Mouse (Mus musculus): ENCODE data around the gene Mpped1.

Mpped1 gene

GRCm38 (mm10) chr15:83779387-83779786 is at the start of gene Mpped1:
Mpped1 (plus strand) TSS chr15:83779467.
- no peak for DNase-seq

- peak; percentile 70 for DNase-seq
Observed at GRCm38 (mm10) chr15:83740676-83741422, 38.4 kb upstream of the Mpped1 start.

- DNase-seq = no peak
Observed at GRCm38 (mm10) chr15:83742018-83742417, 37.2 kb upstream of the Mpped1 start.

GRCm38 (mm10) chr15:83746311-83746710 is 33.0 kb upstream of the Mpped1 start:
- DNase-seq = peak; percentile 90

- no peak for DNase-seq
Observed at GRCm38 (mm10) chr15:83748986-83749385, 30.3 kb upstream of the Mpped1 start.

- no peak for DNase-seq
Observed at GRCm38 (mm10) chr15:83749436-83749835, 29.8 kb upstream of the Mpped1 start.

GRCm38 (mm10) chr15:83756742-83757141 is 22.5 kb upstream of the Mpped1 start:
- DNase-seq = no peak

GRCm38 (mm10) chr15:83758958-83759357 is 20.3 kb upstream of the Mpped1 start:
- DNase-seq = no peak

GRCm38 (mm10) chr15:83760683-83761082 is 18.6 kb upstream of the Mpped1 start:
- DNase-seq = peak; percentile 54

GRCm38 (mm10) chr15:83761512-83761911 is 17.8 kb upstream of the Mpped1 start:
- DNase-seq = no peak

GRCm38 (mm10) chr15:83765388-83766029 is 13.8 kb upstream of the Mpped1 start:
- no peak for DNase-seq

GRCm38 (mm10) chr15:83771346-83772053 is 7.8 kb upstream of the Mpped1 start:
- no peak for DNase-seq

- no peak for DNase-seq
Observed at GRCm38 (mm10) chr15:83772460-83772859, 6.8 kb upstream of the Mpped1 start.

- DNase-seq = peak; percentile 45
Observed at GRCm38 (mm10) chr15:83772953-83773352, 6.3 kb upstream of the Mpped1 start.

- no peak for DNase-seq
Observed at GRCm38 (mm10) chr15:83774922-83775321, 4.3 kb upstream of the Mpped1 start.

- no peak for DNase-seq
Observed at GRCm38 (mm10) chr15:83776265-83777000, 2.8 kb upstream of the Mpped1 start.

GRCm38 (mm10) chr15:83777476-83777875 is 1.8 kb upstream of the Mpped1 start:
- no peak for DNase-seq

- DNase-seq = no peak
Observed at GRCm38 (mm10) chr15:83779855-83780740, 831 bp downstream of the Mpped1 start.

- no peak for DNase-seq
Observed at GRCm38 (mm10) chr15:83781304-83781703, 2.0 kb downstream of the Mpped1 start.

GRCm38 (mm10) chr15:83782284-83782683 is 3.0 kb downstream of the Mpped1 start:
- no peak for DNase-seq

GRCm38 (mm10) chr15:83784772-83785171 is 5.5 kb downstream of the Mpped1 start:
- peak; percentile 83 for DNase-seq

GRCm38 (mm10) chr15:83789046-83789445 is 9.8 kb downstream of the Mpped1 start:
- DNase-seq = no peak

Data from right cerebral cortex, adult 18-20 months (tissue).